Mouse (Mus musculus) lung, embryonic 16.5 days (tissue): ENCODE measurements at regions not wholly inside any gene's neighbourhood (a gene's known extent, or its start where the extent isn't known, plus 50 kb on each side); places are given as distances from the start of the nearest gene placed in this dataset.

Source experiments
- ATAC-seq: fragments of 200-750 bp; cut with Nextera tagmentation; 2 replicates; pipeline ENCODE4 v1.8.0; 2017; ENCODE audit warnings: low read depth, mild to moderate bottlenecking, moderate library complexity
- H3K27ac ChIP-seq: fragments of 300-500 bp; sonication (generic); 2 replicates; pipeline ENCODE4 v1.5.1; 2014; ENCODE audit warnings: mild to moderate bottlenecking, control low read depth, low read length
- H3K27me3 ChIP-seq: fragments of 300-500 bp; sonication (generic); 2 replicates; pipeline ENCODE4 v1.6.1; 2014; ENCODE audit warnings: low read depth, low read length, mixed read lengths; ENCODE audit not compliant: control insufficient read depth, insufficient read depth
- H3K36me3 ChIP-seq: fragments of 300-500 bp; sonication (generic); 2 replicates; pipeline ENCODE4 v1.6.1; 2014; ENCODE audit warnings: low read length; ENCODE audit not compliant: control insufficient read depth, insufficient read depth
- H3K4me1 ChIP-seq: fragments of 300-500 bp; sonication (generic); replicated peaks from 2 replicates; pipeline ENCODE4 v1.6.1; 2014; ENCODE audit warnings: low read length, mixed read lengths; ENCODE audit not compliant: control insufficient read depth, insufficient read depth
- H3K4me2 ChIP-seq: fragments of 300-500 bp; sonication (generic); 2 replicates; pipeline ENCODE4 v1.6.1; 2014; ENCODE audit warnings: low read depth, low read length, control low read depth
- H3K4me3 ChIP-seq: fragments of 300-500 bp; sonication (generic); 2 replicates; pipeline ENCODE4 v1.5.1; 2014; ENCODE audit warnings: mild to moderate bottlenecking, low read length, control low read depth
- H3K9ac ChIP-seq: fragments of 300-500 bp; sonication (generic); 2 replicates; pipeline ENCODE4 v1.6.1; 2014; ENCODE audit warnings: low read length, control low read depth
- H3K9me3 ChIP-seq: fragments of 300-500 bp; sonication (generic); 2 replicates; pipeline ENCODE4 v1.6.1; 2016; ENCODE audit warnings: low read length; ENCODE audit not compliant: control insufficient read depth
- WGBS: fragments of 180-500 bp; shearing (Covaris S2); extraction: QIAGEN DNeasy Blood & Tissue Kit; methylation state at CpG from one replicate; pipeline ENCODE4 v1.1.7; 2014; 5-methylcytosine and 5-hydroxymethylcytosine counted together

- Histone ChIP-seq H3K9ac (no peak overlapping the region), H3K36me3 (no peaks in the 10 kb centered on the region), H3K27ac (no peak overlapping the region), H3K27me3 (no peaks in the 10 kb centered on the region), H3K4me1 (no peaks in the 10 kb centered on the region), H3K4me3 (no peak overlapping the region), H3K4me2 (no peak overlapping the region), H3K9me3 (no peaks in the 10 kb centered on the region)
- WGBS: 80% methylated on average over 7 of the region's 7 CpGs
- no peak for ATAC-seq
Observed at GRCm38 (mm10) chr8:28117997-28118778, 670.7 kb downstream of the Poteg start.

DNA sequence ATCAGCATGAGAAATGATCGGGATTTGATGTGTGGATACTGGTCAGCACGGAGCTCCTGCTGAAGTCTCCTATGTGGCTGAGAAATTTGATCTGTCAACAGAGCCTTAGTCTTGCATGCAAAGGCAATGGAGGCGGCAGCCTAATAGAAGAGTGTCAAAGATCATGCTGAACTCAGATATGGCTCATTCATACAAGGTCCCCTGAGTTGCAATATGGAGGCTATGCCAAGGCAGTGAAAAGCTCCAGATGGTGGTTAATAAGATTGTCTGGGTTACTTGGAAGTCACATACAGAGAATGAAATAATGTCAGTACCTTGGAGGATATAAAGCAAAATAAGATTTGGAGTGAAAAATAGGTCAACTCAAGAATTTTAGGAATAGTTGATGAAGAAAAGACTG lies 677.6 kb downstream of the Poteg start:
- H3K4me2 ChIP-seq: no peak overlapping the region
- WGBS: 35% methylated on average over 3 of the region's 3 CpGs

DNA sequence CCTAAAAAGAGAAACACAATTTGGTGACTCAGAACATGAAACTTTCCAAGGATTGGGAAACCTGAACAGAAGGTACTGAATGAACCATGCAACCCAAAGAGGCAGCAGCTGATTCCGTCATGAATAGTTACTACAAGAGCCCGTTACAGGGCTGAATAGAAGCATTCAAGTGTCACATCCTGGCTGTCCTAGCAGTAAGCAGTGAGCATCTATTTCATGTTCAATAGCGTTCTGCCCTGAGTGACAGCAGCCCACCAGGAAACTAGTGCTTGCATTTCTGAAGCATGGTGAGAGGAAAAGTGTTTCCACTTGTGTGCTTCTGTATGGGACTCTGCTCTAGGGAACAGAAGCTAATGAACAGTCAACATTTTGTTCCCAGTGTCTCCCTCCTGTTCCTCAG lies 694.4 kb downstream of the Poteg start:
- no peak overlapping the region for H3K4me3 ChIP-seq
- no peaks in the 10 kb centered on the region for H3K36me3 ChIP-seq
- no peaks in the 10 kb centered on the region for H3K27me3 ChIP-seq
- no peaks in the 10 kb centered on the region for H3K4me1 ChIP-seq
- WGBS: 73% methylated on average over 3 of the region's 3 CpGs
- no peaks in the 10 kb centered on the region for H3K9me3 ChIP-seq
- no peak overlapping the region for H3K4me2 ChIP-seq
- H3K9ac ChIP-seq: no peak overlapping the region
- no peak overlapping the region for H3K27ac ChIP-seq
- ATAC-seq: no peak

More for the DNA sequence above, 677.6 kb downstream of the Poteg start:
- Histone ChIP-seq H3K27ac (no peak overlapping the region), H3K9ac (no peak overlapping the region), H3K27me3 (no peaks in the 10 kb centered on the region), H3K9me3 (no peaks in the 10 kb centered on the region), H3K36me3 (no peaks in the 10 kb centered on the region), H3K4me1 (no peaks in the 10 kb centered on the region), H3K4me3 (no peak overlapping the region)
- no peak for ATAC-seq

GRCm38 (mm10) chr8:28148599-28149452 lies 701.4 kb downstream of the Poteg start:
- Histone ChIP-seq H3K36me3 (no peaks in the 10 kb centered on the region), H3K27me3 (no peaks in the 10 kb centered on the region), H3K9ac (no peak overlapping the region), H3K4me2 (no peak overlapping the region), H3K9me3 (no peaks in the 10 kb centered on the region), H3K4me3 (no peak overlapping the region), H3K27ac (no peak overlapping the region), H3K4me1 (no peaks in the 10 kb centered on the region)
- no peak for ATAC-seq
- 67% methylated on average over 14 of the region's 14 CpGs for WGBS

GRCm38 (mm10) chr8:28149453-28149767 lies 701.9 kb downstream of the Poteg start:
- Histone ChIP-seq H3K4me1 (no peaks in the 10 kb centered on the region), H3K9me3 (no peaks in the 10 kb centered on the region), H3K4me2 (no peak overlapping the region), H3K27ac (no peak overlapping the region), H3K36me3 (no peaks in the 10 kb centered on the region), H3K9ac (no peak overlapping the region), H3K27me3 (no peaks in the 10 kb centered on the region), H3K4me3 (no peak overlapping the region)
- 79% methylated on average over 3 of the region's 3 CpGs for WGBS
- ATAC-seq: no peak

- ATAC-seq: no peak
- Histone ChIP-seq H3K9ac (no peak overlapping the region), H3K27ac (no peak overlapping the region)
Observed at GRCm38 (mm10) chr8:28160651-28161050, 713.2 kb downstream of the Poteg start.

DNA sequence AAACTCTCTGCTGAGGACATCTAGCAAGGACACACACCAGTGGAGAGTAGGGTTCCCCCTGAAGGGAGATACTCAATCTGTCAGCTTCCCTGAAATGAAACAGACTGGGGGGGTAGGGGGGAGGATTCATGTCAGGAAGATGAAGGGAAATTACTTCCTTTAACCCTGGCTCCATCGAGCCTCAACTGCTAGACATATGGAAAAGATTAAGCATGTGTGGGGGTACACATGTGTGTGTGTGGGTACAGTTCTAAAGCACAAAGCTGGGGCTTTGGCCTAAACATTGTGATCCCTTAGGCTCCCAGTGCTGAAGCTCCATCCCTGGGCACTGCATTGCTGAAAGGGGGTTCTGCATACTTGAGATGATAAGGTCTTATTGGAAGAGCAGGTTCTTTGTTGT lies 720.6 kb downstream of the Poteg start:
- ATAC-seq: no peak
- H3K36me3 ChIP-seq: no peaks in the 10 kb centered on the region
- no peaks in the 10 kb centered on the region for H3K9me3 ChIP-seq
- H3K4me1 ChIP-seq: no peaks in the 10 kb centered on the region
- H3K27me3 ChIP-seq: no peaks in the 10 kb centered on the region
- H3K4me2 ChIP-seq: no peak overlapping the region
- H3K27ac ChIP-seq: no peak overlapping the region
- no peak overlapping the region for H3K9ac ChIP-seq
- 38% methylated on average over 1 of the region's 1 CpGs for WGBS
- no peak overlapping the region for H3K4me3 ChIP-seq

More at GRCm38 (mm10) chr8:28160651-28161050, 713.2 kb downstream of the Poteg start:
- no peaks in the 10 kb centered on the region for H3K9me3 ChIP-seq
- 74% methylated on average over 4 of the region's 4 CpGs for WGBS
- H3K27me3 ChIP-seq: no peaks in the 10 kb centered on the region
- no peaks in the 10 kb centered on the region for H3K4me1 ChIP-seq
- no peak overlapping the region for H3K4me2 ChIP-seq
- no peak overlapping the region for H3K4me3 ChIP-seq
- no peaks in the 10 kb centered on the region for H3K36me3 ChIP-seq

- H3K27ac ChIP-seq: no peak overlapping the region
Observed at GRCm38 (mm10) chr8:28171456-28171855, 724.0 kb downstream of the Poteg start.

GRCm38 (mm10) chr8:28195943-28196342 lies 748.5 kb downstream of the Poteg start:
- WGBS: 51% methylated on average over 1 of the region's 1 CpGs
- Histone ChIP-seq H3K9me3 (no peaks in the 10 kb centered on the region), H3K36me3 (no peaks in the 10 kb centered on the region), H3K27ac (no peak overlapping the region), H3K4me3 (no peak overlapping the region), H3K4me1 (no peaks in the 10 kb centered on the region), H3K4me2 (no peak overlapping the region), H3K9ac (no peak overlapping the region), H3K27me3 (no peaks in the 10 kb centered on the region)
- ATAC-seq: no peak

More at GRCm38 (mm10) chr8:28171456-28171855, 724.0 kb downstream of the Poteg start:
- Histone ChIP-seq H3K36me3 (no peaks in the 10 kb centered on the region), H3K4me3 (no peak overlapping the region), H3K9me3 (no peaks in the 10 kb centered on the region), H3K27me3 (no peaks in the 10 kb centered on the region), H3K4me2 (no peak overlapping the region), H3K9ac (no peak overlapping the region), H3K4me1 (no peaks in the 10 kb centered on the region)
- WGBS: 54% methylated on average over 4 of the region's 4 CpGs
- no peak for ATAC-seq
